Mouse (Mus musculus) lung, postnatal 25 days (tissue): ENCODE measurements at regions not wholly inside any gene's neighbourhood (a gene's known extent, or its start where the extent isn't known, plus 50 kb on each side); places are given as distances from the start of the nearest gene placed in this dataset.
A peak's percentile ranks its signal among the peaks of the same experiment; 100 is the strongest.

Experiments
- DNase-seq: peaks from one replicate; pipeline ENCODE4 v3.0.0; 2022; ENCODE audit warnings: low spot score

GRCm38 (mm10) chr4:9935949-9936348 is 938.3 kb upstream of the 2610301B20Rik start:
- no peak for DNase-seq

DNA sequence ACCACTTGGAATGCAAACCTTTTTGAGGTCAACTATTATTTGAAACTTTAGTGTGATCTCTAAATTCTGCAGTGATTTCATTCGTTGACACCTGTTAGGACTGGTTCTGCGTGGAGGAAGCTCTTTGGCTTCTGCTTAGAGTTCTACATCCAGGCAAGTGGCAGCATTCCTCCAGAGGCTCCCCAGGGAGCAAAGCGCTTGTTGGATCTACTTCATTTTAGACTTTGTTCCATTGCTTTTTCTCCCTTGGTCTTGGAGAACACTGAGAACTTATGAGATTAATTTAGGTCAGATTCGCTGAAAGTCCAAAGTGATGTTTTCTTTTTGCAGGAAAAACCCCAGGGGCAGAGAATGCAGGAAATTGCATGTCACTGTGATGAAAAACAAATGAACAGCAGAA is 922.9 kb upstream of the 2610301B20Rik start:
- no peak for DNase-seq

DNA sequence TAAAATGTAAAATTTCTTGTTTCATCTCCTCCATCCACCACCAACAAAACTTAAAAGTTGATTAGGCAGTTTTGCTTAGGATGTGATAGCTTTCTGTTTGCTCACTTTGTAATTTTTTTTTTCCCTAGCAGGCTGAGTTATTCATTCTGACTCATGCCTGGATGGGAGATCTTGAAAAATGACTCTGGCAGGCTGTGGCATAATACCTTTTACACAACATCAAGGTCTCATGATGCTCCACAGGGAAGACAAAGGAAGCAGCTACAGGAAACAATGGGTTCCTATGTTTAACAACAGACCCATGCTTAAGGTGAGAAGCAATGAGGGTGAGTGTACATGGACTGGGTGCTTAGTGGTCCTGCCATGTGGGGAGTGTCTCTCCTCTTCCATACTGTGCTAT is 899.7 kb upstream of the 2610301B20Rik start:
- no peak for DNase-seq

GRCm38 (mm10) chr4:9981354-9982040 is 892.8 kb upstream of the 2610301B20Rik start:
- no peak for DNase-seq

DNA sequence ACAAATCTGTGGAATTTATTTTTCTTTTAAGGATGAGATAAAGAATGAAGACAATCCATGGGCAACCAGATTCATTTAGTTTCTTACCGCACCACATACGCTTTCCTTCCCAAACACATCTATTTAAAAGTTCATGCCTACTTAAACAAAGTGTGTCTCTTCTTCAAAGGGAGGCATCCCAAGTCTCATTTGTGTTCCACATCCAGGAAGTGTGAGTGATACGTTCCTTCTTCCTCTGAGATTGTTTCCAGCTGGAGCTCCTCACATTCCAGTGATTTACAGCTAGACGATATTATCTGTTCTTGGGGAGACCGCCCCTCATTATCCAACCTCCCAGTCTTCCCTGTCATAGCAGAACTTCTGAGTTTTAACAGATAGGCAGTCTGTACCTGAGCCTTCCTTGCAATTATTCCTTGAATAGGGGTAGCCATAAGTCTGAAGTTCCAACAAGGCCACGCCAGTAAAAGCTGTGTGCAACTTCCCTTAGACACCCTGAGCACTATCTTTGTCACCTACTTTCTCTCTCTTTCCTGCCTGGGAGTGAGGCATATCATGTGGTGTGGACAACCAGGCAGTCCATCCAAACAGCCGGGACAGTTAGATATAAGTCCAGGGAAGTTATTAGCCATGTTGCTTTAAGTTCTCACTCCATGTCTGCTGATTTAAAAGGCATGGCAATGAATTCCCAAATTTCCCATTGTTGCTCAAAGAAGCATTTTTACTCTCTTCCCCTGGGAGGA is 891.3 kb upstream of the 2610301B20Rik start:
- peak; percentile 28 for DNase-seq

GRCm38 (mm10) chr4:9993871-9994270 is 880.4 kb upstream of the 2610301B20Rik start:
- no peak for DNase-seq

GRCm38 (mm10) chr4:9994466-9994865 is 879.8 kb upstream of the 2610301B20Rik start:
- peak; percentile 27 for DNase-seq

DNA sequence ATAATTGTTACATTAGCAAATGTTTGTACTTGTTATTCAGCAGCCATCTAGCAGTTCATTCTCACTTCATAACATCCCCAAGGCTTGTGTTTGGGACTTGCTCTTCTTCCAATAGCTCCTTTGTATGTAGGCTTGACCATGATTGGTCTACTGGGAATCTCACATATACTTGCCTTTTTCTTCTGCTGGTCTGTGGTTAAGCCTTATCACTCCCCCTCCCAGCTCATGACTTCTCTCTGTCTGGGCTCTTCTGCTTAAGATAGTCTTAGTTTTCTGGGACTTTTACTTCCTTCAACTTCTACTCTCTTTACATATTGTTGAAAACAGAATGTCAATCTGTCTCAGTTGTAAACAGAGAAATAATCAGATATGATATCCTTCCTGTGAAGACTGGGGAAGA is 844.0 kb upstream of the 2610301B20Rik start:
- DNase-seq = no peak

GRCm38 (mm10) chr4:10031764-10032163 is 842.5 kb upstream of the 2610301B20Rik start:
- DNase-seq = no peak

DNA sequence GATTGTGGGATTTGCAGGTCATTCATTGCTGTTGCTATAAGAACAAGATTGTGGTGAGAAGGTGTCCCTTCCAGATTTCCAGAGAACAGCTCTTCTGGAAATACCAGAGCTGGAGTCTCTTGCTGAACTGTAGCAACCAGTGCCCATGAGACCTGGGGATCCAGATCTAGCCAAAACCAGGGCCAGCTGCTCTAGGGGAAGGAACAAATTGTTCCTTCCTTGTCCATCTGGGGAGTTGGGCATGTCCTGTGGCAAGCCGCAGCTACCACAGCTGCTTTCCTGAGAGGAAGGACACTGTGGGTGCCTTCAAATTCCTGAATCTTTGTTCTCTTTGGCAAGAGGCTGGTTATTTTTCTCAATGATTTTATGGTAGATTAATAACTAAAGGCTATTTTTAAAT is 839.0 kb upstream of the 2610301B20Rik start:
- no peak for DNase-seq

GRCm38 (mm10) chr4:10041301-10042093 is 832.8 kb upstream of the 2610301B20Rik start:
- no peak for DNase-seq

DNA sequence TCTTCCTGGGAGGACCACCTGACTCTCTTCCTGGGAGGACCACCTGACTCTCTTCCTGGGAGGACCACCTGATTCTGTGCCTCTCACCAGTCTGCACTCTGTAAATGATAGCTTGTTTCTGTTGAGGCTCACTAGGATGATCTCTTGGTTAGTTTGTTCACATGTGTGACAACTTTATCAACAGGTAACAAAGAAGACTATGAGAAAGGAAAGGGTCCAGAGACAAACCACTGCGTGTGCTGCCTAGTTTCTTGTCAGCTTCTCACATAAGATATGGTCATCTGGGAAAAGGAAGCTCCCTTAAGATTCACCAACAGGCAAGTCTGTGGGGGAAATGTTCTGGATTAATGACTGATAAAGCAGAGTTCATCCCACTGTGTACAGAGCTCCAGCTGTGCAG is 825.5 kb upstream of the 2610301B20Rik start:
- DNase-seq = no peak

DNA sequence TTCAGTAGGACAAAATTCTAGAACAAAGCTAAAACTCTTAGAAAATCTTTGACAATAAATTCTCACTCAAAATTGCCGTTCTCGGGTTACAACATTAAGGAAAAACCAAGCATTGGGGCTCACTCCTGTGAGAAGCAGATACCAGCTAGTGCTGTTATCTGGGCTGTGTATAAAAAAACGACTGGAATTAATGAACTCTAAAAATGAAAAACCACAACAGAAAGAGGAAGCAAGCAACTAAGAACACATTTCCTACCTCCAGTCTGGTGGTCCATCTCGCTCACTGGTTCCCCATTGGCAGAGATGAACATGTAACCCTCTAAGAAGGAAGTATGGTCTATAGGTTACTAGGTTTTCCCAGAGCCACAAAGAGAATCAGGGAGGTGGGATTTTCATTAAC is 824.9 kb upstream of the 2610301B20Rik start:
- DNase-seq = no peak

- DNase-seq = no peak
These were observed 822.7 kb upstream of the 2610301B20Rik start for GRCm38 (mm10) chr4:10051296-10052267.

DNA sequence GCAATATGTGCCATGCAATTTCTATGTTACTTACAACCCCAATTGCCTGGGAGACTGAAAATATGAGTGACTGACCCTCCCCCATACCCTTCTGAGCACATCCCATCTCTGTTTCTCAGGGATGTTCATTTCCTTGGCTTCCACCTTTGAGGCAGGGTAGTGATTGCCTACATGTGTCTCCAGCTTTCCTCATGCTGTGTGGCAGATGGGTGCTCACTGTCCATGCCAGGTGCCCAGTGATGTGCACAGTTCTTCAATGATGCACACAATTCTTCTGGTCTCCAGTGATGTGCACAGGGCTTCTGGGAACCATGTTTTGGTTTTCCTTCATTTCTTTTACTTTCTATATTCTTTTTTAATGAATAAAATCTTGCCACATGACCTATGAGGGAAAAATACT is 821.4 kb upstream of the 2610301B20Rik start:
- DNase-seq = no peak

DNA sequence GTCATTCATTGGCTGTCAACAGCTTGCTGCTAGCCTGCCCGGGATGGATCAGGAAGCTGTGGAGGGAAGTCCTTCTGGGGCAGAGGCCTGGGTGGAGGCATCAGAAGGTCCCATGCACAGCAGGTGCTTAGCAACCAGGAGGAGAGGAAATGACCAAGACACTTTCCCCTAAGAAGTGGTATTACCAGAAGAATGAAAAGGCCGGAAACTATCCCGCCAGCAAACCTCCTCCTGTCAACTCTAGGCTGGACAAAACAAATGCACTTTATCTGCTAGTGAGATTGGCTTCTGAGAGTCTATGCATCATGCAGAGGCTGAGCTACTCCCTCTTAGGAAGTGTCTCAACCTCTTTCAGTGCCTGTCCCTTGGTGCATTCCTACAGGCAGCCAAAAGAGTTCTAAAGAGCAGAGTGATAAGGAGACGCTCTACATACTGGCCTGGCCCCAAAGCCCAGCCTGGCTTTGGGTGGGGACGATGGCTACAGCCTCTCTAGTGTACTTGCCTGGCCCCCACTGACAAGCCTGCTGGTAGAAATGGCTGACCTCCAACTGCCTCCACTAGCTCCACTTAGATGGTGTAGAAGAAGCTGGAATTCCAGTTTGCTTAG is 801.7 kb upstream of the 2610301B20Rik start:
- DNase-seq = no peak

- no peak for DNase-seq
These were observed 794.6 kb upstream of the 2610301B20Rik start for GRCm38 (mm10) chr4:10079565-10080169.

GRCm38 (mm10) chr4:10114831-10115230 is 759.5 kb upstream of the 2610301B20Rik start:
- DNase-seq = no peak

DNA sequence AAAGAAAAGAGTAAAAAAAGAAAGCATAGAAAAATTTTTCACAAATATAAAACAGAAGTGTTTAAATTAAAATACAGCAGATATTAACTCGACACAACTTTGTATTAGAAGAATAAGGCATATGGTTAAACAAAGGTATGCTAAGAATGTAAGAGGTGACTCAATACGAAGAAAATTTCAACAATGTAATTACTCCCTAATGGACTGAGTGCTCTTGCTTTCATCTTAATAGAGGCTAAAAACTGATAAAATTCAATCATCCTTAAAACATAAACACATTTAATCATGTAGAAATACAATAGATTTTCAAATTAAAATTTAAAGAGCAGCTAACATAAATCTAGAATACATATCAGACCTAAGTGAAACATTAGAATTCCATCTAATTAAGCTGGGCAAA is 756.3 kb upstream of the 2610301B20Rik start:
- no peak for DNase-seq

DNA sequence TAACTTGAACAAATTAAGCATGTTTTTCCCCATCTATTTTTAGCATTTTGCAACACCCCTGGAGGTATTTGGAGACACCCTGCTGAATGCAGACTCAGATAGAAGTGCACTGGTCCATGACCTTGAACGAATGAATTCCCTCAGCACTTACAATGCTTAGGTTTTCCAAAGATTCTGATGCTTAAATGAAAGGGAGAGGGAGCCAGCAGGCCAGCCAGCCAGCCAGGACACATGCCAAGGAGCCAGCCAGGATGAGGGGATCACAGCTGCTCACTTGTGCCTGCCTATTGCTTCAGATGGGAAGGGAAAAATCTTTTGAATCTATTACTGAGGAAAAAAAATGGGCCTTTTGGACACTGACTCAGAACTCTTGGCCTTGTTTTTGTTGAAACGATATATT is 750.0 kb upstream of the 2610301B20Rik start:
- peak; percentile 2 for DNase-seq
